Mouse (Mus musculus): ENCODE measurements around the gene Arcn1.

Gene Arcn1

GRCm38 (mm10) chr9:44719632-44720357 lies 47.9 kb downstream of the Arcn1 start:
- no peak for DNase-seq (ENCODE audit: low read depth)

GRCm38 (mm10) chr9:44718937-44719631 lies 48.6 kb downstream of the Arcn1 start:
- no peak for DNase-seq (ENCODE audit: low read depth)

- DNase-seq (ENCODE audit: low read depth), result no peak
Observed at GRCm38 (mm10) chr9:44717822-44718242, 49.8 kb downstream of the Arcn1 start.

- DNase-seq (ENCODE audit: low read depth), result no peak
Observed at GRCm38 (mm10) chr9:44716997-44717821, 50.4 kb downstream of the Arcn1 start.

GRCm38 (mm10) chr9:44715705-44716362 lies 51.8 kb downstream of the Arcn1 start:
- no peak for DNase-seq (ENCODE audit: low read depth)

GRCm38 (mm10) chr9:44715109-44715508 lies 52.5 kb downstream of the Arcn1 start:
- no peak for DNase-seq (ENCODE audit: low read depth)

- no peak for DNase-seq (ENCODE audit: low read depth)
Observed at GRCm38 (mm10) chr9:44713574-44713973, 54.1 kb downstream of the Arcn1 start.

GRCm38 (mm10) chr9:44713080-44713479 lies 54.6 kb downstream of the Arcn1 start:
- no peak for DNase-seq (ENCODE audit: low read depth)

- no peak for DNase-seq (ENCODE audit: low read depth)
Observed at GRCm38 (mm10) chr9:44711602-44712001, 56.0 kb downstream of the Arcn1 start.

- DNase-seq (ENCODE audit: low read depth), result no peak
Observed at GRCm38 (mm10) chr9:44710213-44710612, 57.4 kb downstream of the Arcn1 start.

- no peak for DNase-seq (ENCODE audit: low read depth)
Observed at GRCm38 (mm10) chr9:44709600-44709999, 58.0 kb downstream of the Arcn1 start.

GRCm38 (mm10) chr9:44708925-44709324 lies 58.7 kb downstream of the Arcn1 start:
- DNase-seq (ENCODE audit: low read depth), result no peak

GRCm38 (mm10) chr9:44708429-44708765 lies 59.2 kb downstream of the Arcn1 start:
- DNase-seq (ENCODE audit: low read depth), result no peak

- DNase-seq (ENCODE audit: low read depth), result no peak
Observed at GRCm38 (mm10) chr9:44707749-44708428, 59.8 kb downstream of the Arcn1 start.

- DNase-seq (ENCODE audit: low read depth), result no peak
Observed at GRCm38 (mm10) chr9:44699730-44700129, 67.9 kb downstream of the Arcn1 start.

GRCm38 (mm10) chr9:44699196-44699595 lies 68.4 kb downstream of the Arcn1 start:
- no peak for DNase-seq (ENCODE audit: low read depth)

- DNase-seq (ENCODE audit: low read depth), result no peak
Observed at GRCm38 (mm10) chr9:44697866-44698265, 69.8 kb downstream of the Arcn1 start.

GRCm38 (mm10) chr9:44693071-44693470 lies 74.6 kb downstream of the Arcn1 start:
- no peak for DNase-seq (ENCODE audit: low read depth)

- DNase-seq (ENCODE audit: low read depth), result no peak
Observed at GRCm38 (mm10) chr9:44691671-44692520, 75.7 kb downstream of the Arcn1 start.
